Mouse (Mus musculus) MEL (cell line): Measurements from ENCODE around the gene D430042O09Rik. TPM values are rescaled to one million over a fixed set of nuclear protein-coding genes. Genes with fewer than 3 reads are reported as not detected.

ENCODE experiments used
- DNase-seq: peaks from one replicate; pipeline ENCODE4 v3.0.0; 2011; ENCODE audit warnings: low read depth, low spot score
- H3K27ac ChIP-seq: 2 replicates; pipeline ENCODE4 v1.5.1; 2012; ENCODE audit warnings: low read depth, mild to moderate bottlenecking, control low read depth, low read length, moderate library complexity; ENCODE audit not compliant: control insufficient read depth
- H3K27me3 ChIP-seq, 2 experiments: fragments of 150-350 bp in 1 of 2; sonication (generic) in 1 of 2; 2 replicates each; pipeline ENCODE4 v1.6.1; 2012; ENCODE audit warnings: low read length in 2 of 2, mild to moderate bottlenecking in 2 of 2, improper control_type of control experiment in 1 of 2, moderate library complexity in 1 of 2; ENCODE audit not compliant: insufficient read depth in 2 of 2, control insufficient read depth in 1 of 2
- H3K36me3 ChIP-seq, 2 experiments: 2 replicates each; pipeline ENCODE4 v1.6.1; 2012 to 2014; ENCODE audit warnings: low read length in 2 of 2, improper control_type of control experiment in 1 of 2, inconsistent platforms in 1 of 2, mild to moderate bottlenecking in 1 of 2; ENCODE audit not compliant: insufficient read depth in 2 of 2, control insufficient read depth in 1 of 2
- H3K4me1 ChIP-seq, 2 experiments: fragments of 150-350 bp in 1 of 2; sonication (generic) in 1 of 2; 2 replicates each; pipeline ENCODE4 v1.6.1; 2012; ENCODE audit warnings: low read length in 2 of 2, improper control_type of control experiment in 1 of 2, mild to moderate bottlenecking in 1 of 2; ENCODE audit not compliant: insufficient read depth in 2 of 2, control insufficient read depth in 1 of 2
- H3K4me3 ChIP-seq, 2 experiments: fragments of 150-350 bp in 1 of 2; sonication (generic) in 1 of 2; 2 replicates each; pipeline ENCODE4 v1.5.1; 2012; ENCODE audit warnings: low read depth in 2 of 2, low read length in 2 of 2, mild to moderate bottlenecking in 2 of 2, moderate library complexity in 2 of 2, control low read depth in 1 of 2, improper control_type of control experiment in 1 of 2; ENCODE audit not compliant: control insufficient read depth in 1 of 2, insufficient read depth in 1 of 2
- H3K79me2 ChIP-seq: 2 replicates; pipeline ENCODE4 v1.6.1; 2012; ENCODE audit warnings: mild to moderate bottlenecking, low read length, moderate library complexity; ENCODE audit not compliant: control insufficient read depth, poor library complexity, insufficient read depth
- H3K9ac ChIP-seq: 2 replicates; pipeline ENCODE4 v1.6.1; 2012; ENCODE audit warnings: low read depth, mild to moderate bottlenecking, control low read depth, low read length, moderate library complexity; ENCODE audit not compliant: control insufficient read depth, poor library complexity, severe bottlenecking
- H3K9me3 ChIP-seq: fragments of 150-350 bp; sonication (generic); replicated peaks from 2 replicates; pipeline ENCODE4 v1.6.1; 2012; ENCODE audit warnings: mild to moderate bottlenecking, low read length, improper control_type of control experiment, moderate library complexity; ENCODE audit not compliant: insufficient read depth
- CTCF ChIP-seq, 3 experiments: IDR thresholded peaks in 2 of 3; conservative IDR thresholded peaks in 1 of 3; 2 replicates each; pipeline ENCODE4 v1.5.1; 2011 to 2012; ENCODE audit warnings: low read length in 3 of 3, low read depth in 2 of 3, mild to moderate bottlenecking in 2 of 3, improper control_type of control experiment in 1 of 3, inconsistent platforms in 1 of 3, mixed read lengths in 1 of 3, moderate library complexity in 1 of 3; ENCODE audit not compliant: control insufficient read depth in 1 of 3, insufficient read depth in 1 of 3, poor library complexity in 1 of 3, severe bottlenecking in 1 of 3
- E2F4 ChIP-seq: IDR thresholded peaks from 2 replicates; pipeline ENCODE4 v1.6.1; 2011; ENCODE audit warnings: low read depth, low read length, improper control_type of control experiment, borderline replicate concordance
- EP300 ChIP-seq, 2 experiments: IDR thresholded peaks; 2 replicates each; pipeline ENCODE4 v1.6.1; 2011; ENCODE audit warnings: improper control_type of control experiment in 2 of 2, low read length in 2 of 2, low read depth in 1 of 2, mild to moderate bottlenecking in 1 of 2
- ETS1 ChIP-seq: IDR thresholded peaks from 2 replicates; pipeline ENCODE4 v1.6.1; 2012; ENCODE audit warnings: low read depth, mild to moderate bottlenecking, inconsistent platforms, low read length, improper control_type of control experiment, moderate library complexity
- GATA1 ChIP-seq: IDR thresholded peaks from 2 replicates; pipeline ENCODE4 v1.6.1; 2011; ENCODE audit warnings: low read depth, low read length, improper control_type of control experiment
- HCFC1 ChIP-seq: IDR thresholded peaks from 2 replicates; pipeline ENCODE4 v1.6.1; 2012; ENCODE audit warnings: low read depth, mild to moderate bottlenecking, inconsistent platforms, low read length, improper control_type of control experiment, moderate library complexity
- MXI1 ChIP-seq: IDR thresholded peaks from 2 replicates; pipeline ENCODE4 v1.6.1; 2011; ENCODE audit warnings: mild to moderate bottlenecking, low read depth, low read length, improper control_type of control experiment
- MYB ChIP-seq: IDR thresholded peaks from 2 replicates; pipeline ENCODE4 v1.6.1; 2011; ENCODE audit warnings: mild to moderate bottlenecking, low read depth, low read length, improper control_type of control experiment
- NELFE ChIP-seq: IDR thresholded peaks from 2 replicates; pipeline ENCODE4 v1.6.1; 2011; ENCODE audit warnings: low read depth, low read length, improper control_type of control experiment
- NRF1 ChIP-seq: IDR thresholded peaks from 2 replicates; pipeline ENCODE4 v1.6.1; 2014; ENCODE audit warnings: low read depth, mild to moderate bottlenecking, inconsistent platforms, low read length, improper control_type of control experiment, moderate library complexity; ENCODE audit not compliant: poor library complexity, insufficient read depth, severe bottlenecking
- POLR2A ChIP-seq, 2 experiments: IDR thresholded peaks; 2 replicates each; pipeline ENCODE4 v1.6.1; 2011 to 2012; ENCODE audit warnings: low read length in 2 of 2, mild to moderate bottlenecking in 2 of 2, control low read depth in 1 of 2, improper control_type of control experiment in 1 of 2, low read depth in 1 of 2, moderate library complexity in 1 of 2; ENCODE audit not compliant: control insufficient read depth in 1 of 2, insufficient read depth in 1 of 2, poor library complexity in 1 of 2
- POLR2AphosphoS2 ChIP-seq: IDR thresholded peaks from 2 replicates; pipeline ENCODE4 v1.6.1; 2011; ENCODE audit warnings: low read length, improper control_type of control experiment
- RAD21 ChIP-seq: IDR thresholded peaks from 2 replicates; pipeline ENCODE4 v1.6.1; 2011; ENCODE audit warnings: mild to moderate bottlenecking, low read depth, low read length, improper control_type of control experiment
- RCOR1 ChIP-seq: IDR thresholded peaks from 2 replicates; pipeline ENCODE4 v1.6.1; 2012; ENCODE audit warnings: low read depth, mild to moderate bottlenecking, inconsistent platforms, low read length, improper control_type of control experiment
- SMC3 ChIP-seq: IDR thresholded peaks from 2 replicates; pipeline ENCODE4 v1.6.1; 2011; ENCODE audit warnings: low read depth, low read length, improper control_type of control experiment
- TAL1 ChIP-seq: IDR thresholded peaks from 2 replicates; pipeline ENCODE4 v1.6.1; 2012; ENCODE audit warnings: mild to moderate bottlenecking, inconsistent platforms, low read length, moderate library complexity, mixed read lengths
- UBTF ChIP-seq: IDR thresholded peaks from 2 replicates; pipeline ENCODE4 v1.6.1; 2012; ENCODE audit warnings: low read depth, mild to moderate bottlenecking, inconsistent platforms, low read length, improper control_type of control experiment, moderate library complexity, borderline replicate concordance; ENCODE audit not compliant: insufficient read depth
- USF2 ChIP-seq, 2 experiments: IDR thresholded peaks; 2 replicates each; pipeline ENCODE4 v1.6.1; 2011 to 2012; ENCODE audit warnings: improper control_type of control experiment in 2 of 2, low read length in 2 of 2, borderline replicate concordance in 1 of 2, inconsistent platforms in 1 of 2, low read depth in 1 of 2, mild to moderate bottlenecking in 1 of 2; ENCODE audit not compliant: insufficient read depth in 1 of 2
- ZMIZ1 ChIP-seq: IDR thresholded peaks from 2 replicates; pipeline ENCODE4 v1.6.1; 2012; ENCODE audit warnings: low read depth, mild to moderate bottlenecking, inconsistent platforms, low read length, improper control_type of control experiment, moderate library complexity
- polyA plus RNA-seq, 2 experiments: library from polyadenylated mRNA; stranded (reverse) in 1 of 2; unstranded in 1 of 2; fragments of >175 nt in 1 of 2; fragments of >200 nt in 1 of 2; gene quantifications; 2 replicates each; pipeline versions ENCODE4 v1.2.1 to v1.2.4; 2012; ENCODE audit warnings: low replicate concordance in 2 of 2, low read depth in 1 of 2; ENCODE audit not compliant: insufficient read length in 2 of 2, insufficient read depth in 1 of 2, missing spikeins in 1 of 2
- total RNA-seq: library from RNA; depleted of rRNA; stranded (reverse); fragments of 300-350 nt; gene quantifications from 2 replicates; pipeline ENCODE4 v1.2.3, GENCODE M21; 2012

The D430042O09Rik gene
- total and polyA plus RNA-seq, 3 experiments, result 6.2 to 12.8 TPM; not detected in 1

- H3K9me3 ChIP-seq, result no peaks in the 10 kb centered on the region
- H3K4me1 ChIP-seq, result no peaks in the 10 kb centered on the region; a peak in 1 of 4 replicates
- no peaks in the 10 kb centered on the region for H3K79me2 ChIP-seq
- H3K4me3 ChIP-seq, result no peak overlapping the region
- H3K27ac ChIP-seq, result no peak overlapping the region
- TF ChIP-seq ZMIZ1 (no peak), E2F4 (no peak), UBTF (no peak), CTCF (IDR thresholded peaks at IDR 0.05 in 2 of 3, conservative IDR thresholded peaks at IDR 0.05 in 1 of 3; ENCODE audit: control insufficient read depth in 1 of 3, insufficient read depth in 1 of 3, low read depth in 2 of 3, low read length in 3 of 3, poor library complexity in 1 of 3, severe bottlenecking in 1 of 3) (no peak), NRF1 (no peak), NELFE (no peak), ETS1 (no peak), TAL1 (no peak), MXI1 (no peak), USF2 (IDR thresholded peaks at IDR 0.05; ENCODE audit: borderline replicate concordance in 1 of 2, insufficient read depth in 1 of 2, low read depth in 1 of 2, low read length in 2 of 2) (no peak), MYB (no peak), HCFC1 (no peak)
- TF ChIP-seq, all 39 proteins: peak for 0
- no peaks in the 10 kb centered on the region for H3K36me3 ChIP-seq
- DNase-seq, result no peak
- no peaks in the 10 kb centered on the region for H3K27me3 ChIP-seq
- H3K9ac ChIP-seq, result no peak overlapping the region
Observed at GRCm38 (mm10) chr7:125812721-125813120, 105.0 kb downstream of the D430042O09Rik start.

DNA sequence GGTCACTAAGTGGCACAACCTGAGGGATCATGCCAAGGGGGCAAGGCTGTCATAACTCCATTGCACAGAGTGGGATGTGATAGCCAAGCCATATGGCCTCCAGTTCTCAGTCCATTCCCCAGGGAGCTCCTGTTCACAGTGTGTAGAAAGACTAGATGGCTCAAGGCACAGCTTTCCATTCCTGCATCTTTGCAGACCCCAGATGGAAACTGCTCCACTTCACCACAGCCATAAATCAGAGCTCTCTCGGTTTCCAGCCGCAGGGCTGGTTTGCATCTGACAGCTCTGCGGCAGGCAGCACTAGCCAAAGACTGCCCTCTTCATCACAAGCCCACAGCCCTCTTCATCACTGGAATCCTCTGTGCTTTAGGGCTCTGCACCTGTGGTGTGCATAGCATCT lies 108.0 kb downstream of the D430042O09Rik start:
- no peak overlapping the region for H3K27ac ChIP-seq
- H3K36me3 ChIP-seq, result no peaks in the 10 kb centered on the region
- H3K9ac ChIP-seq, result no peak overlapping the region
- DNase-seq, result no peak
- no peaks in the 10 kb centered on the region; a peak in 1 of 4 replicates for H3K4me1 ChIP-seq
- H3K27me3 ChIP-seq, result no peaks in the 10 kb centered on the region
- no peak overlapping the region for H3K4me3 ChIP-seq
- TF ChIP-seq E2F4 (no peak), SMC3 (no peak)
- no peaks in the 10 kb centered on the region for H3K79me2 ChIP-seq
- H3K9me3 ChIP-seq, result no peaks in the 10 kb centered on the region

GRCm38 (mm10) chr7:125818301-125818712 lies 110.6 kb downstream of the D430042O09Rik start:
- no peak overlapping the region for H3K9ac ChIP-seq
- no peak overlapping the region for H3K4me3 ChIP-seq
- DNase-seq, result no peak
- H3K36me3 ChIP-seq, result no peaks in the 10 kb centered on the region
- H3K4me1 ChIP-seq, result no peaks in the 10 kb centered on the region
- H3K9me3 ChIP-seq, result no peaks in the 10 kb centered on the region
- H3K27me3 ChIP-seq, result no peaks in the 10 kb centered on the region
- H3K79me2 ChIP-seq, result no peaks in the 10 kb centered on the region
- H3K27ac ChIP-seq, result no peak overlapping the region
- no peak for TF ChIP-seq ZMIZ1
- TF ChIP-seq EP300 (IDR thresholded peaks at IDR 0.05; ENCODE audit: low read depth in 1 of 2, low read length in 2 of 2), result no peak
- no peak for TF ChIP-seq USF2 (IDR thresholded peaks at IDR 0.05; ENCODE audit: borderline replicate concordance in 1 of 2, insufficient read depth in 1 of 2, low read depth in 1 of 2, low read length in 2 of 2)
- no peak for TF ChIP-seq HCFC1
- TF ChIP-seq POLR2AphosphoS2, result no peak
- no peak for TF ChIP-seq NELFE
- TF ChIP-seq UBTF, result no peak
- TF ChIP-seq NRF1, result no peak
- TF ChIP-seq RAD21, result no peak
- TF ChIP-seq GATA1, result no peak
- TF ChIP-seq E2F4, result no peak
- TF ChIP-seq POLR2A (IDR thresholded peaks at IDR 0.05; ENCODE audit: control insufficient read depth in 1 of 2, insufficient read depth in 1 of 2, low read depth in 1 of 2, low read length in 2 of 2, poor library complexity in 1 of 2), result no peak
- no peak for TF ChIP-seq RCOR1
- no peak for TF ChIP-seq SMC3
